10 mouse cellular contexts compared by ENCODE assay signal in genomic region chr6:97409467-97410239, GRCm38 (mm10).
DNase-seq lines count a peak whose midpoint lies in the region; ATAC-seq and TF ChIP-seq lines count a peak whose summit lies in the region.
"Had no signal": no experiment of that assay in that cellular context is flagged by ENCODE, and none has a peak within 500 bp of the region (broad histone marks: within the 10 kb centered on the region; RNA-seq: fewer than 3 reads in every experiment).

No protein-coding gene starts in this region.

- no peak for TF ChIP-seq POLR2A in myocyte (IDR thresholded peaks at IDR 0.05; ENCODE audit: insufficient read length, low read depth)

- no peak for TF ChIP-seq CTCF in layer of hippocampus, adult 2 months (conservative IDR thresholded peaks at IDR 0.05)

- H3K9me3 ChIP-seq in forebrain, embryonic 10.5 days, result no peaks in the 10 kb centered on the region
- no peaks in the 10 kb centered on the region for H3K9me3 ChIP-seq in forebrain, embryonic 12.5 days

- no peaks in the 10 kb centered on the region for H3K79me2 ChIP-seq in myocyte (ENCODE audit: control insufficient read depth, insufficient read depth)

- no peak overlapping the region for H3K4me2 ChIP-seq in forebrain, embryonic 12.5 days
- peak overlapping the region; percentile 26 for H3K4me2 ChIP-seq in myocyte (ENCODE audit: low read depth)

- WGBS in forebrain, embryonic 10.5 days, result 46% methylated on average over 5 of the region's 5 CpGs
- 31% methylated on average over 5 of the region's 5 CpGs for WGBS in forebrain, embryonic 12.5 days

- no peak overlapping the region for H3K9ac ChIP-seq in forebrain, embryonic 12.5 days

- no peak for ATAC-seq in forebrain, embryonic 12.5 days (ENCODE audit: low FRiP score)

- no peak overlapping the region for H3ac ChIP-seq in myocyte (ENCODE audit: control insufficient read depth, insufficient read length)

- intact Hi-C loops in heart, postnatal 10 days (cut with DNase I), result loop anchor here (10.0 kb wide), 1 partner anchor 235 kb away; the partner anchor contains the start of gene Tmf1

- H3K36me3 ChIP-seq in forebrain, embryonic 10.5 days (replicated peaks), result no peaks in the 10 kb centered on the region
- H3K36me3 ChIP-seq in forebrain, embryonic 12.5 days (replicated peaks), result no peaks in the 10 kb centered on the region
- H3K36me3 ChIP-seq in myocyte (ENCODE audit: control insufficient read depth, insufficient read depth), result no peaks in the 10 kb centered on the region

- DNase-seq in forebrain, embryonic 10.5 days (ENCODE audit: extremely low spot score, low spot score), result no peak
- no peak for DNase-seq in layer of hippocampus, adult 2 months (ENCODE audit: low spot score in 2 of 2)
- DNase-seq in layer of hippocampus, postnatal 36 days, result no peak
- DNase-seq in heart, postnatal 10 days, result peak; percentile 40 to 58
- DNase-seq in adrenal gland, postnatal 10 days, result no peak
- DNase-seq in spleen, postnatal 4 days (ENCODE audit: low spot score in 2 of 2), result no peak
- DNase-seq: gastrocnemius, postnatal 14 days had no signal

- 0 out of 2 replicates have a peak overlapping the region, but pooled peaks have one; percentile 51 for H3K27ac ChIP-seq in forebrain, embryonic 10.5 days
- no peak overlapping the region for H3K27ac ChIP-seq in forebrain, embryonic 12.5 days
- H3K27ac ChIP-seq in layer of hippocampus, adult 2 months, result peak overlapping the region; percentile 46; the same call in 1 of the 2 replicates
- H3K27ac ChIP-seq: macrophage had no signal

- H3K27me3 ChIP-seq in forebrain, embryonic 10.5 days (ENCODE audit: poor library complexity, severe bottlenecking), result no peaks in the 10 kb centered on the region
- no peaks in the 10 kb centered on the region for H3K27me3 ChIP-seq in forebrain, embryonic 12.5 days
- no peaks in the 10 kb centered on the region for H3K27me3 ChIP-seq in myocyte (ENCODE audit: control insufficient read depth, insufficient read depth, insufficient read length)

- H3K4me3 ChIP-seq in forebrain, embryonic 10.5 days, result no peak overlapping the region
- no peak overlapping the region for H3K4me3 ChIP-seq in forebrain, embryonic 12.5 days (replicated peaks)
- no peak overlapping the region for H3K4me3 ChIP-seq in layer of hippocampus, adult 2 months
- H3K4me3 ChIP-seq in myocyte, result no peak overlapping the region

- H3K4me1 ChIP-seq in forebrain, embryonic 10.5 days, result peaks cover 30% of the 10 kb centered on the region
- peaks cover 19% of the 10 kb centered on the region for H3K4me1 ChIP-seq in forebrain, embryonic 12.5 days

TF ChIP-seq in myocyte, 11 proteins besides CTCF, POLR2A, EP300 and RAD21:
- TF ChIP-seq SRF (IDR thresholded peaks at IDR 0.05; ENCODE audit: control insufficient read depth, insufficient read length, low read depth) (no peak), TCF12 (IDR thresholded peaks at IDR 0.05; ENCODE audit: insufficient read depth, poor library complexity, severe bottlenecking) (peak; percentile 85), CEBPB (IDR thresholded peaks at IDR 0.05; ENCODE audit: insufficient read depth, poor library complexity, severe bottlenecking) (no peak), MAX (IDR thresholded peaks at IDR 0.05; ENCODE audit: low read depth) (no peak), REST (IDR thresholded peaks at IDR 0.05; ENCODE audit: insufficient read depth, insufficient read length) (no peak), MYOD1 (IDR thresholded peaks at IDR 0.05; ENCODE audit: control insufficient read depth in 1 of 3, insufficient read length in 2 of 3, low read depth in 2 of 3) (peak; percentile 13 to 76 (median 60)), MYOG (IDR thresholded peaks at IDR 0.05; ENCODE audit: control insufficient read depth in 1 of 3, insufficient read depth in 1 of 3, insufficient read length in 2 of 3, low read depth in 2 of 3) (peak; percentile 23 to 93 (median 70)), TCF3 (IDR thresholded peaks at IDR 0.05; ENCODE audit: insufficient read length, low read depth) (peak; percentile 41)

Comparison
In these comparisons a context has a peak if more than half of its experiments do, and no peak if none do; other contexts are left out.
1. DNase-seq: peak in heart, postnatal 10 days (2 of 2); none in forebrain, embryonic 10.5 days (single experiment), layer of hippocampus, adult 2 months (0 of 2), layer of hippocampus, postnatal 36 days (0 of 2), adrenal gland, postnatal 10 days (single experiment) and spleen, postnatal 4 days (0 of 2).